Mouse (Mus musculus) regulatory T cell (primary cell): ENCODE measurements around the gene Psmd12.

Experiments used
- in situ Hi-C: fragments of 300-600 bp; cut with MboI, MseI; formaldehyde crosslinking; loops from one replicate; pipeline ENCODE4 v1.15.1; 2025; ENCODE audit warnings: high pct_unique_total_duplicates

Psmd12 gene

GRCm38 (mm10) chr11:107548204-107548975, 69.1 kb downstream of the Psmd12 start:
- in situ Hi-C loops: loop anchor here (5.0 kb wide), 1 partner anchor 36 kb away; no protein-coding TSS in a partner anchor
